Mouse (Mus musculus): ENCODE measurements around the gene Rpl13a.

GRCm38 (mm10) chr7:45163735-45164490 is 35.4 kb upstream of the Rpl13a start, which contains the start of gene Slc17a7:
- TF ChIP-seq POLR2A (IDR thresholded peaks at IDR 0.05; ENCODE audit: borderline replicate concordance, extremely low read depth, low read depth, low read length) = no peak
- TF ChIP-seq CTCF (IDR thresholded peaks at IDR 0.05; ENCODE audit: insufficient read depth, low read length) = no peak

All from lung, adult 2 months (tissue).